Mouse (Mus musculus) heart, embryonic 16.5 days (tissue): ENCODE data around the gene Plcd4. TPM values are rescaled to one million over a fixed set of nuclear protein-coding genes. Genes with fewer than 3 reads are reported as not detected.

Experiments
- ATAC-seq: fragments of 200-750 bp; cut with Nextera tagmentation; replicated peaks from 2 replicates; pipeline ENCODE4 v1.8.0; 2017; ENCODE audit warnings: moderate number of reproducible peaks; ENCODE audit not compliant: insufficient read depth, low FRiP score; ENCODE audit errors: extremely low read depth
- H3K27ac ChIP-seq: fragments of 300-500 bp; sonication (generic); 2 replicates; pipeline ENCODE4 v1.5.1; 2014; ENCODE audit warnings: mild to moderate bottlenecking, low read length, control low read depth, moderate library complexity
- H3K27me3 ChIP-seq: fragments of 300-500 bp; sonication (generic); 2 replicates; pipeline ENCODE4 v1.6.1; 2014; ENCODE audit warnings: low read length, mixed read lengths; ENCODE audit not compliant: control insufficient read depth, insufficient read depth
- H3K36me3 ChIP-seq: fragments of 300-500 bp; sonication (generic); 2 replicates; pipeline ENCODE4 v1.6.1; 2014; ENCODE audit not compliant: control insufficient read depth, insufficient read depth
- H3K4me1 ChIP-seq: fragments of 300-500 bp; sonication (generic); 2 replicates; pipeline ENCODE4 v1.6.1; 2014; ENCODE audit warnings: low read length, mixed read lengths; ENCODE audit not compliant: control insufficient read depth, insufficient read depth
- H3K4me2 ChIP-seq: fragments of 300-500 bp; sonication (generic); 2 replicates; pipeline ENCODE4 v1.6.1; 2014; ENCODE audit warnings: low read depth, mild to moderate bottlenecking, control low read depth, low read length
- H3K4me3 ChIP-seq: fragments of 300-500 bp; sonication (generic); 2 replicates; pipeline ENCODE4 v1.5.1; 2014; ENCODE audit warnings: mild to moderate bottlenecking, control low read depth, low read length
- H3K9ac ChIP-seq: fragments of 300-500 bp; sonication (generic); 2 replicates; pipeline ENCODE4 v1.6.1; 2014; ENCODE audit warnings: low read length, control low read depth
- H3K9me3 ChIP-seq: fragments of 300-500 bp; sonication (generic); replicated peaks from 2 replicates; pipeline ENCODE4 v1.6.1; 2016; ENCODE audit warnings: low read length; ENCODE audit not compliant: control insufficient read depth
- WGBS: fragments of 180-500 bp; shearing (Covaris S2); extraction: QIAGEN DNeasy Blood & Tissue Kit; methylation state at CpG from one replicate; pipeline ENCODE4 v1.1.7; 2014; 5-methylcytosine and 5-hydroxymethylcytosine counted together
- polyA plus RNA-seq: library from polyadenylated mRNA; unstranded; fragments of >200 nt; fragmentation: Nextera tagmentation; extraction: Ambion mirVana; gene quantifications from 2 replicates; pipeline ENCODE4 v1.2.1, GENCODE M21; 2015

Plcd4 gene
- polyA plus RNA-seq, 1 experiment from 2014 or later: 0.68 TPM

- ATAC-seq: no peak
- no peaks in the 10 kb centered on the region for H3K27me3 ChIP-seq
- H3K4me1 ChIP-seq: no peaks in the 10 kb centered on the region
- no peak overlapping the region for H3K9ac ChIP-seq
- peaks cover 64% of the 10 kb centered on the region for H3K36me3 ChIP-seq
- 86% methylated on average over 4 of the region's 4 CpGs for WGBS
- no peak overlapping the region for H3K4me3 ChIP-seq
- H3K27ac ChIP-seq: no peak overlapping the region
- no peak overlapping the region for H3K4me2 ChIP-seq
- no peaks in the 10 kb centered on the region for H3K9me3 ChIP-seq
Observed at GRCm38 (mm10) chr1:74524746-74525145, 17.9 kb upstream of the Plcd4 start.

- H3K36me3 ChIP-seq: peaks cover 69% of the 10 kb centered on the region
- H3K4me2 ChIP-seq: no peak overlapping the region
- WGBS: 86% methylated on average over 7 of the region's 7 CpGs
- H3K9ac ChIP-seq: no peak overlapping the region
- no peaks in the 10 kb centered on the region for H3K4me1 ChIP-seq
- H3K4me3 ChIP-seq: no peak overlapping the region
- ATAC-seq: no peak
- no peaks in the 10 kb centered on the region for H3K9me3 ChIP-seq
- H3K27ac ChIP-seq: no peak overlapping the region
- no peaks in the 10 kb centered on the region for H3K27me3 ChIP-seq
Observed at GRCm38 (mm10) chr1:74528589-74528988, 14.1 kb upstream of the Plcd4 start.

- ATAC-seq: no peak
- H3K4me2 ChIP-seq: no peak overlapping the region
- H3K9ac ChIP-seq: no peak overlapping the region
- H3K36me3 ChIP-seq: no peaks in the 10 kb centered on the region
- H3K27ac ChIP-seq: no peak overlapping the region
- H3K27me3 ChIP-seq: no peaks in the 10 kb centered on the region
- no peaks in the 10 kb centered on the region for H3K9me3 ChIP-seq
- no peak overlapping the region for H3K4me3 ChIP-seq
- no peaks in the 10 kb centered on the region for H3K4me1 ChIP-seq
Observed at GRCm38 (mm10) chr1:74538650-74539049, 4.0 kb upstream of the Plcd4 start.

DNA sequence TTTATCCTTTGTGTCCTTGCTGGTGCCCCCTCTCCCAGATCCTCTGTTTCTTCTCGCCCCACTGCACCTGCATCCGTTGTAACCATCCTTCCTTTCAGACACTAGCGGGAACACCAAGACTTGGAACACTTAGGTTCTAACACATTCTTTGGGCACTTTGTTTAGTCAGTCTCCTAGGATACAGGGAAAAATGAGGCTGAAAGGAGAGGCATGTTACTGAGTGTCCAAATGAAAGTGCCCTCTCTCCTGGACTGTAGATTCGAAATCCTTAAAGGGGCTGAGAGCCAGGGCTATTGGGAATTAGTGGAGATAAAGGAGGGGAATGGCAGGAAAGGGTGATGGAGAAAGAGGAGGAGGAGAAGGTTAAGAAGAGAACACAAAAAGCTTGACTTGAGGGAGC, 1.5 kb downstream of the Plcd4 start, which contains the start of gene Usp37:
Gene Usp37 (minus strand): TSS at position 101 of the 400 bp plus-strand sequence.
- Histone ChIP-seq H3K36me3 (no peaks in the 10 kb centered on the region), H3K27ac (no peak within 1 kb of the TSS), H3K27me3 (no peaks in the 10 kb centered on the region), H3K4me3 (no peak within 1 kb of the TSS), H3K4me1 (no peaks in the 10 kb centered on the region), H3K9me3 (no peaks in the 10 kb centered on the region), H3K9ac (no peak within 1 kb of the TSS), H3K4me2 (no peak within 1 kb of the TSS)
- 80% methylated on average over 4 of the region's 4 CpGs for WGBS
- ATAC-seq: no peak

DNA sequence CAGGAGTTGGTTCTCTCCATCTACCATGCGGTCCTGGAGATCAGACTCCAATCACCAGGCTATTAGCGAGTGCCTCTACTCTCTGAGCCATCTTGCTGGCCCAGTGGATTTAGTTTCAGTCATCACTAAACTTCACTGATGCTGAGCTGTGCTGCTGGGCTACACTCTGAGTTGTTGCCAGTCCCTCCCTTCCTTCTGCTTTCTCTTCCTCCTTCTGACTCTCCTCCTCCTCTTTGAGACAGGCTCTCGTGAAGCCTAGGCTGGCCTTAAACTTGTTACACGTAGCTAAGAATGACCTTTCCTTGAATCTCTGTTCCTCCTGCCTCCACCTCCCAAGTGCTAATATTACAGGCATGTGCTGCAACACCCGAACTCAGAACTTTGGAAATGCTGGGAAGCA, 16.4 kb downstream of the Plcd4 start:
- peaks cover 2% of the 10 kb centered on the region; the same call in 1 of the 2 replicates for H3K36me3 ChIP-seq
- no peak overlapping the region for H3K9ac ChIP-seq
- H3K9me3 ChIP-seq: no peaks in the 10 kb centered on the region
- no peaks in the 10 kb centered on the region for H3K4me1 ChIP-seq
- 84% methylated on average over 5 of the region's 5 CpGs for WGBS
- H3K4me2 ChIP-seq: no peak overlapping the region
- no peak for ATAC-seq
- no peaks in the 10 kb centered on the region for H3K27me3 ChIP-seq
- H3K4me3 ChIP-seq: no peak overlapping the region
- no peak overlapping the region for H3K27ac ChIP-seq

DNA sequence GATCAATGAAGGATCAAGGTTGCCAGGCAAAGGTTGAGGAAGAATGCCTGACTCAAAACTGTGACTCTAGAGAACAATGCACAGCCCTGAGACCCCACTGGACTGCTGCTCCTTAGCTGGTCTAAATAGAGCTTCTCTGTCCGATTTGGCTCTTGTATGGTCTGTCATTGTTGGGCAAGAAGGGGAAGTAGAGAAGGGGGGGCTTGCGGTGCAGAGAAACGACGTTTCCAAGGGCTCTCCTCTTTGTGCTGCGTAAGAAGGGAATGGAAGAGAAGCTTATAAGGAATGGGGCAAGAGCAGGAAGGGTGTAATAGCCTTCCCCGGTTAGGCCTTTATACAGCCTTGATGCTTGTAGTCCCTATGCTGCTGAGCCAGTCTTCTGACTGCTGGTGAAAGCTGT, 23.1 kb downstream of the Plcd4 start:
- no peaks in the 10 kb centered on the region for H3K4me1 ChIP-seq
- no peak overlapping the region for H3K9ac ChIP-seq
- ATAC-seq: no peak
- no peak overlapping the region for H3K27ac ChIP-seq
- H3K4me3 ChIP-seq: no peak overlapping the region
- WGBS: 91% methylated on average over 6 of the region's 6 CpGs
- H3K36me3 ChIP-seq: peaks cover 59% of the 10 kb centered on the region
- H3K27me3 ChIP-seq: no peaks in the 10 kb centered on the region
- no peak overlapping the region for H3K4me2 ChIP-seq
- no peaks in the 10 kb centered on the region for H3K9me3 ChIP-seq

- H3K4me1 ChIP-seq: no peaks in the 10 kb centered on the region
- ATAC-seq: no peak
- H3K27me3 ChIP-seq: no peaks in the 10 kb centered on the region
- no peak overlapping the region for H3K4me2 ChIP-seq
- no peak overlapping the region for H3K4me3 ChIP-seq
- no peaks in the 10 kb centered on the region for H3K9me3 ChIP-seq
- 83% methylated on average over 29 of the region's 29 CpGs for WGBS
- H3K36me3 ChIP-seq: peaks cover 75% of the 10 kb centered on the region
- H3K27ac ChIP-seq: no peak overlapping the region
- H3K9ac ChIP-seq: no peak overlapping the region
Observed at GRCm38 (mm10) chr1:74569739-74570719, 27.3 kb downstream of the Plcd4 start.

DNA sequence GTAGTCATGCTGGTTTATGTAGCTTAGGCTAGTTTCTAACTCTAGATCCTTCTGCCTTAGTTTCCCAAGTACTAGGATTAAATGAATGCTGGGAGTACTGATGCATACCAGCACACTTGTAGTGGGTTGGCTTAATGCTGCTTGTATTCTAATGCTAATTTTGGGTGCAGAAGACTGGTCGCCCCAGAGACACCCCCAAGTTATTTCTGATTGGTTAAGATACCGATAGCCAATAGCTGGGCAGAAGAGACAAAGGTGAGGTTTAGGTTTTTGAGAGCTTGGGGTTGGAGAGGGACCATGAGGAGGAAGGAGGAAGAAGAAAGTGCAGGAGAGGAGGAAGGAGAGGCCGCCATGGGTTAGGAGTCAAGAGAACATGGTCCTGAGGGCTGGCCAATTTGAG, 39.9 kb downstream of the Plcd4 start:
- no peak overlapping the region for H3K9ac ChIP-seq
- 88% methylated on average over 3 of the region's 3 CpGs for WGBS
- H3K9me3 ChIP-seq: no peaks in the 10 kb centered on the region
- no peak for ATAC-seq
- H3K27ac ChIP-seq: no peak overlapping the region
- H3K4me2 ChIP-seq: no peak overlapping the region
- peaks cover 27% of the 10 kb centered on the region for H3K4me1 ChIP-seq
- no peak overlapping the region for H3K4me3 ChIP-seq
- no peaks in the 10 kb centered on the region for H3K27me3 ChIP-seq
- H3K36me3 ChIP-seq: peaks cover 20% of the 10 kb centered on the region

DNA sequence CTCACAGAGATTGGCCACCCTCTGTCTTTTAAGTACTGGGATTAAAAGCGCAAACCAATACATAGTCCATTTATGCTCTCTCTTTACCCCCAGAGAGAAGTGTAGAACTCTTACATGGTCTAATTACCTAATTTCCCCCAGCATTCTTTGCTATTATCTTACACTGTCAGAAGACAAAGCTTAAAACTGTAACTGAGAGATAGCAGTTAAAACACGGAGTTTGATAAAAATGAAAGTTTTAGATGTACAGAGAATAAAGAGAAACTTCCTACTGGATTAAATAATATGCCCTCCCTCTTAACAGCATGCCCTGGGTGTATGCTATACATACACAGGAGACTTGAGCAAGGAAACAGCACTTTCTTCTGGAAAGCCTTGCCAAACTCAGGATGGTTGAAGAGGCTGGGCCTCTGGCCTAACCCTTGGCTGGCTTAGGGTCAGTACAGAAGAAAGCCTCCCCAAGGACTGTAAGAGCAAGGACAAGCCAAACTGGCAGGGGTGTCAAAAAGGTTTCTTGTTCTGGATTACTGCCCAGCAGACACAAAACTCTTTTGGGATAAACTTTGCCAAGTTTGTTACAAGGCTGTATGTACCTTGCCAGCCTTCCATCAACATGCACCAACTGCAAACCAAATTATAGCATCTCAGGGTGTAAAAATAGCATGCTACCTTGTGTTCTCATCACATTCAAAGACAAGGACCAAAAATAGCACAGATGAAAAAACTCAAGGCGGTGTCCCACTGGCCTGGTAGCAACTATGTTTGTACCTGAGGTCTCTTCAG, 42.1 kb downstream of the Plcd4 start:
- Histone ChIP-seq H3K9me3 (no peaks in the 10 kb centered on the region), H3K9ac (peak overlapping the region; percentile 12), H3K4me1 (peaks cover 32% of the 10 kb centered on the region), H3K36me3 (peaks cover 6% of the 10 kb centered on the region), H3K4me2 (peak overlapping the region; percentile 26), H3K4me3 (no peak overlapping the region), H3K27me3 (no peaks in the 10 kb centered on the region), H3K27ac (peak overlapping the region; percentile 76)
- 73% methylated on average over 3 of the region's 3 CpGs for WGBS
- ATAC-seq: no peak
